Mouse (Mus musculus): Measurements from ENCODE around the gene Gm21671. TPM values are rescaled to one million over a fixed set of nuclear protein-coding genes. Genes with fewer than 3 reads are reported as not detected.

Gene Gm21671
- not detected in 2 replicates for polyA plus RNA-seq (2015; fragmentation: Nextera tagmentation; extraction: Ambion mirVana)

GRCm38 (mm10) chr5:25954317-25954716, at the start of gene Gm21671:
TSS of gene Gm21671 (minus strand) at chr5:25954417.

GRCm38 (mm10) chr5:25988550-25988949, 34.3 kb upstream of the Gm21671 start, which contains the start of gene Gm21698:
TSS of gene Gm21698 (minus strand) at chr5:25988650.

GRCm38 (mm10) chr5:25972563-25972962, 18.3 kb upstream of the Gm21671 start, which contains the start of gene Gm21680:
TSS of gene Gm21680 (minus strand) at chr5:25972663.

GRCm38 (mm10) chr5:25942281-25942680, 11.9 kb downstream of the Gm21671 start, which contains the start of gene Gm21663:
TSS of gene Gm21663 (minus strand) at chr5:25942381.

Other genes starting within 250 kb of the Gm21671 start
- 5.4 and 5.9 TPM in 2 replicates for gene Xrcc2, start 248.6 kb downstream of the Gm21671 start, polyA plus RNA-seq (2015; fragmentation: Nextera tagmentation; extraction: Ambion mirVana)
- 0.54 and 0.82 TPM in 2 replicates for gene Actr3b, start 194.4 kb downstream of the Gm21671 start, polyA plus RNA-seq (2015; fragmentation: Nextera tagmentation; extraction: Ambion mirVana)
- gene Gm21663, start 12.0 kb downstream of the Gm21671 start, polyA plus RNA-seq (2015; fragmentation: Nextera tagmentation; extraction: Ambion mirVana), result 0.04 TPM in 1 of 2 replicates, not detected in the other
- gene Gm21680, start 18.2 kb upstream of the Gm21671 start, polyA plus RNA-seq (2015; fragmentation: Nextera tagmentation; extraction: Ambion mirVana), result not detected in 2 replicates
- gene Gm21698, start 34.2 kb upstream of the Gm21671 start, polyA plus RNA-seq (2015; fragmentation: Nextera tagmentation; extraction: Ambion mirVana), result not detected in 2 replicates
- not detected in 2 replicates for gene Gm1979, start 50.4 kb upstream of the Gm21671 start, polyA plus RNA-seq (2015; fragmentation: Nextera tagmentation; extraction: Ambion mirVana)
- not detected in 2 replicates for gene Gm5862, start 68.5 kb upstream of the Gm21671 start, polyA plus RNA-seq (2015; fragmentation: Nextera tagmentation; extraction: Ambion mirVana)
- gene Speer4a, start 85.1 kb upstream of the Gm21671 start, polyA plus RNA-seq (2015; fragmentation: Nextera tagmentation; extraction: Ambion mirVana), result not detected in 2 replicates
- not detected in 2 replicates for gene Gm7347, start 104.2 kb upstream of the Gm21671 start, polyA plus RNA-seq (2015; fragmentation: Nextera tagmentation; extraction: Ambion mirVana)
- gene Gm10471, start 134.9 kb upstream of the Gm21671 start, polyA plus RNA-seq (2015; fragmentation: Nextera tagmentation; extraction: Ambion mirVana), result not detected in 2 replicates
- gene 5031410I06Rik, start 150.9 kb upstream of the Gm21671 start, polyA plus RNA-seq (2015; fragmentation: Nextera tagmentation; extraction: Ambion mirVana), result not detected in 2 replicates
- not detected in 2 replicates for gene Gm10220, start 167.0 kb upstream of the Gm21671 start, polyA plus RNA-seq (2015; fragmentation: Nextera tagmentation; extraction: Ambion mirVana)

Measured in spleen, postnatal 0 days (tissue).